Mouse (Mus musculus): ENCODE results near the gene Gm6993. TPM values are rescaled to one million over a fixed set of nuclear protein-coding genes. Genes with fewer than 3 reads are reported as not detected.

Gm6993 gene
- total RNA-seq (2023) = not detected

GRCm38 (mm10) chr12:31240470-31240869 lies at the start of gene Gm6993:
Gene Gm6993, plus strand, starts transcription at chr12:31240770.

GRCm38 (mm10) chr12:31265005-31265721 lies 24.6 kb downstream of the Gm6993 start, which contains the start of gene Lamb1:
Gene Lamb1, plus strand, starts transcription at chr12:31265234.

Other genes with a start within 250 kb of the Gm6993 start
- gene Fam110c, start 166.9 kb upstream of the Gm6993 start, total RNA-seq (2023) = under 1 TPM in 1 of 2 experiments, not detected in 1; 0.21 TPM
- gene Lamb1, start 24.5 kb downstream of the Gm6993 start, total RNA-seq (2023) = under 1 TPM; 0.12 to 0.18 TPM
- 10 to 100 TPM; 43.7 to 48.2 TPM for gene Dld, start 110.7 kb downstream of the Gm6993 start, total RNA-seq (2023)
- gene Slc26a3, start 150.1 kb downstream of the Gm6993 start, total RNA-seq (2023) = not detected